Mouse (Mus musculus): ENCODE measurements around the gene Bud23.

- TF ChIP-seq CTCF (IDR thresholded peaks at IDR 0.05; ENCODE audit: borderline replicate concordance, extremely low read depth, insufficient read depth, insufficient read length) (no peak), POLR2A (IDR thresholded peaks at IDR 0.05; ENCODE audit: borderline replicate concordance, extremely low read depth, insufficient read depth, insufficient read length, poor library complexity, severe bottlenecking) (peak; percentile 32; the same call in 1 of the 2 replicates)
Measured at GRCm38 (mm10) chr5:135106758-135107256, 42.0 kb upstream of the Bud23 start.

Data from brain, embryonic 14.5 days (tissue).